Mouse (Mus musculus) heart, embryonic 16.5 days (tissue): ENCODE data around the gene Ak7. TPM values are rescaled to one million over a fixed set of nuclear protein-coding genes. Genes with fewer than 3 reads are reported as not detected.

Source experiments
- ATAC-seq: fragments of 200-750 bp; cut with Nextera tagmentation; replicated peaks from 2 replicates; pipeline ENCODE4 v1.8.0; 2017; ENCODE audit warnings: moderate number of reproducible peaks; ENCODE audit not compliant: insufficient read depth, low FRiP score; ENCODE audit errors: extremely low read depth
- H3K27ac ChIP-seq: fragments of 300-500 bp; sonication (generic); 2 replicates; pipeline ENCODE4 v1.5.1; 2014; ENCODE audit warnings: mild to moderate bottlenecking, low read length, control low read depth, moderate library complexity
- H3K27me3 ChIP-seq: fragments of 300-500 bp; sonication (generic); 2 replicates; pipeline ENCODE4 v1.6.1; 2014; ENCODE audit warnings: low read length, mixed read lengths; ENCODE audit not compliant: control insufficient read depth, insufficient read depth
- H3K36me3 ChIP-seq: fragments of 300-500 bp; sonication (generic); 2 replicates; pipeline ENCODE4 v1.6.1; 2014; ENCODE audit not compliant: control insufficient read depth, insufficient read depth
- H3K4me1 ChIP-seq: fragments of 300-500 bp; sonication (generic); 2 replicates; pipeline ENCODE4 v1.6.1; 2014; ENCODE audit warnings: low read length, mixed read lengths; ENCODE audit not compliant: control insufficient read depth, insufficient read depth
- H3K4me2 ChIP-seq: fragments of 300-500 bp; sonication (generic); 2 replicates; pipeline ENCODE4 v1.6.1; 2014; ENCODE audit warnings: low read depth, mild to moderate bottlenecking, control low read depth, low read length
- H3K4me3 ChIP-seq: fragments of 300-500 bp; sonication (generic); 2 replicates; pipeline ENCODE4 v1.5.1; 2014; ENCODE audit warnings: mild to moderate bottlenecking, control low read depth, low read length
- H3K9ac ChIP-seq: fragments of 300-500 bp; sonication (generic); 2 replicates; pipeline ENCODE4 v1.6.1; 2014; ENCODE audit warnings: low read length, control low read depth
- H3K9me3 ChIP-seq: fragments of 300-500 bp; sonication (generic); replicated peaks from 2 replicates; pipeline ENCODE4 v1.6.1; 2016; ENCODE audit warnings: low read length; ENCODE audit not compliant: control insufficient read depth
- WGBS: fragments of 180-500 bp; shearing (Covaris S2); extraction: QIAGEN DNeasy Blood & Tissue Kit; methylation state at CpG from one replicate; pipeline ENCODE4 v1.1.7; 2014; 5-methylcytosine and 5-hydroxymethylcytosine counted together
- polyA plus RNA-seq: library from polyadenylated mRNA; unstranded; fragments of >200 nt; fragmentation: Nextera tagmentation; extraction: Ambion mirVana; gene quantifications from 2 replicates; pipeline ENCODE4 v1.2.1, GENCODE M21; 2015

Gene Ak7
- polyA plus RNA-seq, 1 experiment from 2014 or later, result 0.56 TPM

DNA sequence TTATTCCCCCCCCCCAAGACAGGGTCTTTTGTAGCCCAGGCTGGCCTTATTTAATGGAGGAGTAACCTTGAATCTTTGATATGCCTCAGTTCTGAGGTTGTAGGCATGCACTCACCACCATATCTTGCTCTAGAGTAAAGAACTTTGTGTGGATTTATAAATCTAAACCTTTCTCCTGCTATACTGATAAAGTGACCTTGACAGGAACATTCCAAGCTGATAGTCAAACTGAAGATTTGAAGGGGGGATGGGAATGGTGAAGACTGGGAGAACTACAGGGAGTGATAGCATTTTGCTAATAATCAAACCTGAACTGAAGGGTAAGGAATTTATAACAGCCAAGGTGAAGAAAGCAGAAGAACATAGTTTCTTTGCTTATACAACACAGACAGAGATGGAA lies 92.2 kb downstream of the Ak7 start:
- Histone ChIP-seq H3K36me3 (peaks cover 10% of the 10 kb centered on the region), H3K27me3 (no peaks in the 10 kb centered on the region), H3K9me3 (no peaks in the 10 kb centered on the region), H3K27ac (no peak overlapping the region; the same call in 1 of the 2 replicates), H3K9ac (no peak overlapping the region), H3K4me1 (peaks cover 12% of the 10 kb centered on the region), H3K4me2 (no peak overlapping the region), H3K4me3 (no peak overlapping the region)
- no peak for ATAC-seq

DNA sequence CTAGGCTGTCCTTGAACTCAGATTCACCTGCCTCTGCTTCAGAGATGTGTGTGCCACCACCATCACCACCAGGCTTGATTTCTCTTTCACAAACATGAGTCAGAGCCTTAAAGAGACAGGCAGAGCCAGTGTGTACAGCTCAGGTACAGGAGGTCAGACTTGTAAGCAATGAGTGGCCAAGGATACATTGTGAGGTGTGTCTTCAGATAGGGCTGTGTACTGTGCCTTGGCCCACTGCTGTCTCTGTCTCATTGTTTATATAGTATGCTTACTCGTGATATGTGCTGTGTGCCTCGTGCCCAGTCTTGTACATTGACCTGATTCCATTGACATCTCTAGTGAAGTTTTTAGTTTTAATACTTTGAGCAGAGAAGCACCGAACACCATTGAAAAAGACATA lies 100.0 kb downstream of the Ak7 start:
- H3K4me3 ChIP-seq, result no peak overlapping the region
- no peak overlapping the region for H3K4me2 ChIP-seq
- peaks cover under 1% of the 10 kb centered on the region; the same call in 1 of the 2 replicates for H3K4me1 ChIP-seq
- H3K27me3 ChIP-seq, result no peaks in the 10 kb centered on the region
- ATAC-seq, result no peak
- no peak overlapping the region for H3K27ac ChIP-seq
- H3K36me3 ChIP-seq, result peaks cover 27% of the 10 kb centered on the region
- no peak overlapping the region for H3K9ac ChIP-seq
- WGBS, result 85% methylated on average over 3 of the region's 3 CpGs
- H3K9me3 ChIP-seq, result no peaks in the 10 kb centered on the region

DNA sequence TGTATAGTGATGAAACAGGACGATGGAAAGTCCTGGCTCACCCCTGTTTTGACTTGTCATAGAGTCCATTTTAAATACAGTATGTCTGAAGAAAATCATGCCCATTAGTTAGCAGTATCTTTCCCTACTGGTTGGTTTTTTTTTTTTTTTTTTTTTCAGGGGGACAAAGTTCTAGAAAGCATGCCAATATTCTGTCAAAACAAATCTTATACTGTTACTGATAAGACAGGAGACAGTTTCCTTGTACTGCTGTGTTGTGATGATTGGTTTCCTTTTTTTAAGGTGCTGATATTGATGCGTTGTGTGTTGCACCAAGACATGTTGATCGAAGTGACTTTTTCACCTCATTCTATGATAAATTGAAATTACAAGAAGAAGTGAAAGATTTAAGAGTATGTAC lies 100.4 kb downstream of the Ak7 start:
- Histone ChIP-seq H3K4me2 (no peak overlapping the region), H3K9ac (no peak overlapping the region), H3K4me3 (no peak overlapping the region), H3K4me1 (peaks cover 3% of the 10 kb centered on the region; the same call in 1 of the 2 replicates), H3K36me3 (peaks cover 30% of the 10 kb centered on the region), H3K9me3 (no peaks in the 10 kb centered on the region), H3K27me3 (no peaks in the 10 kb centered on the region), H3K27ac (no peak overlapping the region)
- ATAC-seq, result no peak
- WGBS, result 91% methylated on average over 3 of the region's 3 CpGs

DNA sequence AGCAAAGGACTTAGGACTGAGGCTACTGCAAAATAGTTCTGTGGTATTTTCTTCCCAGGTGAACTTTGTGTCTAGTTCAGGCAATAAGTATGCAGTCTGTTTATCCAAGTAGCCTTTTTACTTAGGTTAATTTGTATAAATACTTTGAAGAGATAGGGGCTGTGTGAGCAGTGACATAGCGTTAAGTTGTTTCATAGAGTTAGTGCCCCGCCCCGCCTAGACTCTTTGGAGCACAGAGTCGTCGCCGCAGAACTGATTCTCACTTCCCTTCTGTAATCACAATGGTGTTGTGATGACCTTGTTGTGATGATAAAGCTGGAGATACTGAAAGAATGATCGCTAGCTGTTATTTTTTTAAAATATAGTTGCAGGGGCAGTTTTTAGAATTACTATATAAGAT lies 101.6 kb downstream of the Ak7 start:
- Histone ChIP-seq H3K4me2 (no peak overlapping the region), H3K27me3 (no peaks in the 10 kb centered on the region), H3K4me3 (no peak overlapping the region), H3K36me3 (peaks cover 27% of the 10 kb centered on the region), H3K4me1 (peaks cover 3% of the 10 kb centered on the region; the same call in 1 of the 2 replicates), H3K9ac (no peak overlapping the region), H3K9me3 (no peaks in the 10 kb centered on the region), H3K27ac (no peak overlapping the region)
- 81% methylated on average over 7 of the region's 7 CpGs for WGBS
- ATAC-seq, result no peak

DNA sequence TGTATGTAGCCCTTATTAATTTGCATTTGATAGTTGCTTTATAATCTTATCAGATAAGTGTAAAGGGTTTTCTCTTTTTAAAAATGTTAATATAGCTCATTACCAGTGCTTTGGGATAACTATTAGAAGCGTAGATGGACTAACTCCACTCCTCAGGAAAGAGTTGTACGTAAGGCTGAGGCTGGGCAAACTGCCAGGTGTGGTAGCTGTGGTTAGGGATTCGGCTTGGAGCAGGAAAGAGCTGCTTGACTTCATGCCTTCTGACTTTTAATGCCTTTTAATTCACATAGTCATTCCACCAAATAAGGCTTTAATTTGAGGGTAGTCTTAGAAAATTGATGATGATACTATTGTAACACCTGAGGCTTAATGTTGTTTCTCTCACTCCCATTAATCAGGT lies 103.2 kb downstream of the Ak7 start:
- Histone ChIP-seq H3K4me1 (peaks cover 3% of the 10 kb centered on the region; the same call in 1 of the 2 replicates), H3K36me3 (peaks cover 27% of the 10 kb centered on the region)

DNA sequence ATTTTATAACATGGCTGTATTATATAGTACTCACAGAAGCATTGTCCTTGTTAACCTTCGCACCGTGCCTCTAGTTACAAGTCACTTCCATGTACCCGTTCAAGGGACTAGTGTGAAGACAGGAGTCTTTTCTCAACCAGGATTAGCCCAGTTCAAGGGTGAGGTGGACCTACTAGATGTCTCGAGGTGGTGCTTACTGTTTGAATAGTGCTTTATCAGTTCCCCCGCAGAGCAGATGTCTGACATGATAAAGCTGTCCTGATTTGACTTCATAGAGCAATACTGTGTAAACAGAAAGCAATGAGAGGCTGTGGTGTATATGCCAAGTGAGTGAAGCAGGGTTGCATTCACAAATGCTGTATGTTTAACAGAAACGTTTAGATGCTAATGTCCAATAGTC lies 104.8 kb downstream of the Ak7 start:
- H3K4me3 ChIP-seq, result no peak overlapping the region

More for the DNA sequence above, 103.2 kb downstream of the Ak7 start:
- no peak overlapping the region for H3K4me2 ChIP-seq
- no peak overlapping the region for H3K27ac ChIP-seq
- no peak for ATAC-seq
- no peaks in the 10 kb centered on the region for H3K27me3 ChIP-seq
- no peak overlapping the region for H3K4me3 ChIP-seq
- WGBS, result 32% methylated on average over 3 of the region's 3 CpGs
- no peak overlapping the region for H3K9ac ChIP-seq
- H3K9me3 ChIP-seq, result no peaks in the 10 kb centered on the region

DNA sequence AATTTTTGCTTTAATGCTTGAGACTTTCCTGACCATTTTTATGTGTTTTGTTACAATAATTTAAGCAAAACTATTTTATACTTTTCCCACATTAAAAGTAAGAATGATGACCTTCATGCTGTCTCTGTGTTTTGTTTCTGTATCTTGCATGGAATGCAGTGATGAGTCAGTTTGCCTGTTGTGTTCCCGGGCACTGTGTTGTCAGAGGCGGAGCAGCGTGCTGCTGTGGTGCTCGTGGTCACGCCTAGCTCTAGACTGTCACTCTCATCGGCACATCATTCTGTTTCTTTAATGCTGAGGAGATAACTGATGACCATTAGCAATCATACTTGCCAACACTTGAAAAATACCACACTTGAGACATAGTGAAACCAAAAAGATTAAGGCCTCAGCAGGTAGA lies 108.2 kb downstream of the Ak7 start:
- H3K4me1 ChIP-seq, result peaks cover 3% of the 10 kb centered on the region; the same call in 1 of the 2 replicates
- H3K27me3 ChIP-seq, result no peaks in the 10 kb centered on the region
- H3K4me3 ChIP-seq, result no peak overlapping the region
- no peaks in the 10 kb centered on the region for H3K9me3 ChIP-seq
- H3K9ac ChIP-seq, result no peak overlapping the region
- H3K27ac ChIP-seq, result no peak overlapping the region
- 69% methylated on average over 6 of the region's 6 CpGs for WGBS
- H3K4me2 ChIP-seq, result no peak overlapping the region
- H3K36me3 ChIP-seq, result peaks cover 19% of the 10 kb centered on the region
- no peak for ATAC-seq

More for the DNA sequence above, 104.8 kb downstream of the Ak7 start:
- ATAC-seq, result no peak
- Histone ChIP-seq H3K4me1 (peaks cover 3% of the 10 kb centered on the region; the same call in 1 of the 2 replicates), H3K4me2 (no peak overlapping the region), H3K27ac (no peak overlapping the region), H3K9me3 (no peaks in the 10 kb centered on the region), H3K27me3 (no peaks in the 10 kb centered on the region), H3K9ac (no peak overlapping the region), H3K36me3 (peaks cover 30% of the 10 kb centered on the region)
- WGBS, result 71% methylated on average over 6 of the region's 6 CpGs

DNA sequence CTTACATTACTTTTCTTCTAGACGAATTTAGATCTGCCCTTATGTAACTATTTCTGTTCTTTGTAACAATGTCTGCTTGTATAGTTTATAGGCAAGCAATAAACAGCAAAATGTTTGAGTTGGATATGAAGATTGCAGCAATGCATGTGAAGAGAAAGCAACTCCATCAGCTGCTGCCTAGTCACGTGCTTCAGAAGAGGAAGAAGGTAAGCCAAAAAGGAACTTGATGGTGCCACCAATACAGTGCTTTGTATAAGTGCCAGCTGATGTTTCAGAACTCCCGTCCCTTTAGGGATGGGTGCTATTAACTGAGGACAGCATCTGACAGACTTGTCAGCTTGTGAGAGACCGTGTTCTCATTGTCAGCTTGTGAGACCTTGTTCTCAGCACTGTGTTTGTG lies 117.7 kb downstream of the Ak7 start:
- peaks cover 64% of the 10 kb centered on the region for H3K36me3 ChIP-seq
- WGBS, result 68% methylated on average over 4 of the region's 4 CpGs
- H3K9ac ChIP-seq, result no peak overlapping the region
- no peak overlapping the region for H3K27ac ChIP-seq
- no peak overlapping the region for H3K4me2 ChIP-seq
- H3K4me1 ChIP-seq, result no peaks in the 10 kb centered on the region
- no peaks in the 10 kb centered on the region for H3K9me3 ChIP-seq
- H3K4me3 ChIP-seq, result no peak overlapping the region
- no peaks in the 10 kb centered on the region for H3K27me3 ChIP-seq
- no peak for ATAC-seq

DNA sequence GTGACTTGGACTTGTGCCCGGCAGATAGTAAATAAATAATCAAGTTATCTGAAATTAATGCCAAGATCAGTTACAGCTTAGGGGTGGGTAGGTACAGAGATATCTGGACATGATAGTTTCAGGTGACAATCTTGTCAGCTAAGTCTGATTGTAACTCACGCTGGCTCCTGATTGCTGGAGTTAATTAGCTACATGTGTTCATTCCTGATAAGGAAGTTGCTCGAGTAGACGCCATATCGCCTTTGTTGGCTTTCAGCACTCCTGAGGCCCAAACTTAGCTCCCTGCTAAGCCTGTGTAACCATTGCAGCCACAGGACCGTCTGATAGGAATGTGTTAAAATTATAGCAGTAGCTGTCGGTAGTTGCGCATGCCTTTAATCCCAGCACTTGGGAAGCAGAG lies 119.0 kb downstream of the Ak7 start:
- 0 out of 2 replicates have a peak, but pooled peaks have one; percentile 37 for ATAC-seq
- Histone ChIP-seq H3K4me3 (no peak overlapping the region), H3K27me3 (no peaks in the 10 kb centered on the region), H3K9ac (no peak overlapping the region), H3K36me3 (peaks cover 67% of the 10 kb centered on the region), H3K4me1 (no peaks in the 10 kb centered on the region), H3K27ac (no peak overlapping the region), H3K9me3 (no peaks in the 10 kb centered on the region), H3K4me2 (no peak overlapping the region)
- 42% methylated on average over 8 of the region's 8 CpGs for WGBS
